Mouse (Mus musculus) midbrain, embryonic 10.5 days (tissue): ENCODE data around the gene Smurf2. TPM values are rescaled to one million over a fixed set of nuclear protein-coding genes. Genes with fewer than 3 reads are reported as not detected.

Experiments
- DNase-seq: peaks from one replicate; pipeline ENCODE4 v3.0.0-alpha.2; 2017; ENCODE audit warnings: low spot score
- H3K27ac ChIP-seq: fragments of 300-500 bp; sonication (generic); replicated peaks from 2 replicates; pipeline ENCODE4 v1.5.1; 2016; ENCODE audit warnings: mild to moderate bottlenecking
- H3K27me3 ChIP-seq: fragments of 300-500 bp; sonication (generic); 2 replicates; pipeline ENCODE4 v1.6.1; 2016; ENCODE audit warnings: low read depth, mild to moderate bottlenecking; ENCODE audit not compliant: poor library complexity, severe bottlenecking
- H3K36me3 ChIP-seq: fragments of 300-500 bp; sonication (generic); 2 replicates; pipeline ENCODE4 v1.6.1; 2016; ENCODE audit warnings: mild to moderate bottlenecking, moderate library complexity
- H3K4me1 ChIP-seq: fragments of 300-500 bp; sonication (generic); 2 replicates; pipeline ENCODE4 v1.6.1; 2016
- H3K4me3 ChIP-seq: fragments of 300-500 bp; sonication (generic); 2 replicates; pipeline ENCODE4 v1.5.1; 2016; ENCODE audit warnings: mild to moderate bottlenecking, moderate library complexity
- H3K9me3 ChIP-seq: fragments of 300-500 bp; sonication (generic); replicated peaks from 2 replicates; pipeline ENCODE4 v1.6.1; 2016; ENCODE audit warnings: mild to moderate bottlenecking
- WGBS: fragments of 180-500 bp; shearing (Covaris S2); methylation state at CpG from one replicate; pipeline ENCODE4 v1.1.7; 2016; 5-methylcytosine and 5-hydroxymethylcytosine counted together
- polyA plus RNA-seq: library from polyadenylated mRNA; unstranded; fragments of >200 nt; fragmentation: Nextera tagmentation; extraction: Ambion mirVana; gene quantifications from 2 replicates; pipeline ENCODE4 v1.2.1, GENCODE M21; 2016

The Smurf2 gene
- polyA plus RNA-seq, 1 experiment from 2014 or later, result 12.1 TPM

DNA sequence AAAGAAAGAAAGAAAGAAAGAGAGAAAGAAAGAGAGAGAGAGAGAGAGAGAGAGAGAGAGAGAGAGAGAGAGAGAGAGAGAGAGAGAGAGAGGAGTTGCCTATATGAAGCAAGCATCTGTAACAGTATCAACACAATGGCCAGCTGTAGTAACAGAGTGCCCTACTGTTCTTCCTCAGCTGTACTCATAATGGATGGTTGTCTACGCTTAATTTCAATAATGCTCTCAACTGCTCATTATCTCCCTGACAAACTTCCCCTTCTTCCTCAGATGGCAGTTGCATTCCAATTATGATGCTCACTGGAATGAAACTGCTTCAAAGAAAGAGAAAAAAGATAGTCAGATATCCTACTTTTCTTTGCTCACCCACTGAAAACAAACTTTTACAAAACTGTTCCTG, 36.9 kb downstream of the Smurf2 start:
- DNase-seq, result no peak
- WGBS, result 93% methylated on average over 1 of the region's 1 CpGs
- Histone ChIP-seq H3K4me3 (no peak overlapping the region), H3K27ac (no peak overlapping the region), H3K9me3 (no peaks in the 10 kb centered on the region), H3K4me1 (peaks cover 4% of the 10 kb centered on the region; the same call in 1 of the 2 replicates), H3K27me3 (no peaks in the 10 kb centered on the region), H3K36me3 (no peaks in the 10 kb centered on the region)

DNA sequence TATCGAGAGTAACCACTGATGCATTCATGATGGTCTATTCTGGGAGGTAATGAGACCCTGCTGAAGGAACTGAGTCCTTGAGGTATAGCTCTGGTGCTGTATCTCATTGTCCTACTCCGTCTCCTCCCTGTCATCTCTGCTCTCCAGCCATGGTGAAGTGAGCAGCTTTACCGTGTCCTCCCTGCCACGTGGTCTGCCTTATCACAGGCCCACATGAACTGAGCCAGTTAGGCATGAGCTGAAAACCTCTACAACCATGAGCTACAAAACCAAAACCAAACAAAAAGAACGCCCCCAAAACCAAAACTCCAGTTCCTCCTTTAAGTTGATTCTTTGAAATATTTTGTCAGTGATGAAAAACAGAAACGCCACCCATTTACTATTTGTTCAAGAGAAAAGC, 47.9 kb downstream of the Smurf2 start:
- no peaks in the 10 kb centered on the region for H3K27me3 ChIP-seq
- peaks cover 30% of the 10 kb centered on the region for H3K36me3 ChIP-seq
- 89% methylated on average over 6 of the region's 6 CpGs for WGBS
- H3K4me3 ChIP-seq, result no peak overlapping the region
- no peaks in the 10 kb centered on the region for H3K9me3 ChIP-seq
- DNase-seq, result no peak
- no peaks in the 10 kb centered on the region for H3K4me1 ChIP-seq
- no peak overlapping the region for H3K27ac ChIP-seq

DNA sequence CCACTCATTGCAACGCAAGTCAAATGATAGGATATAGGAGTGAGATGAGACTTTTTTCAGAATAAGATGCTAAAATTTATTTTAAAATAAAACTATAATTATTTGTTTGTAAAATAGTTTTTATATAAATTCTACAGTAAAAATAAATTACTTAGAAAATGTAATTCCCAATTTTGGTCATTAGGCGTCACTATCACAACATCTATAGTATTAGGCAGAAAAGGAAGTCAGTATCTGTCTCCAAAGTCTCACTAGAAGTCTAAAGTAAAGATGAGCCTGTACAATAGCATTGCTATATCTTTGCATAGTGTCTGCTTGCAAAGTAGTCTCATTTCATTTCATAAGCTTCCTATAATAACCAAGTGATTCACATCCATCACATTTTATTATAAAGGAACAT, 69.1 kb downstream of the Smurf2 start:
- Histone ChIP-seq H3K27ac (no peak overlapping the region), H3K36me3 (peaks cover 87% of the 10 kb centered on the region), H3K27me3 (no peaks in the 10 kb centered on the region), H3K9me3 (no peaks in the 10 kb centered on the region), H3K4me1 (no peaks in the 10 kb centered on the region), H3K4me3 (no peak overlapping the region)
- WGBS, result 66% methylated on average over 2 of the region's 2 CpGs
- DNase-seq, result no peak

DNA sequence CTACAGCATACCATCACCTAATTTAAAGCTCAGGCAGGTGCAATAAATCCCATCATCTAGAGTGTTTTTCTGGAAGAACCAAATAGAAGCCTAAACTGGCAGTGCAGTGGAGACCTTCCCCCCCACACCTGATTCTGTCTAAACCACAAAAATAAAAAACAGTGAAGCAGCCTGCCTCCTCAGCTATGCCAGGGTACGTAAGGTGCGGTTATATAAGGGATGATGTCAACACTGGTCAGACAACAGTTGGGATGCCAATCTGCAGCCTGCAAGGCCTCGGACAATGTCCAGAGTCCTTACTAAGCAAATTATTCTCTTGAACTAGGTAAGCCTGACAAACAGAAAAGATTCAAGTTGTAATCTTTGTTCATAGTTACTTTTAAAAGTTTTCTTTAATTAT, 78.5 kb downstream of the Smurf2 start:
- DNase-seq, result no peak
- H3K4me3 ChIP-seq, result no peak overlapping the region
- WGBS, result 97% methylated on average over 3 of the region's 3 CpGs
- no peaks in the 10 kb centered on the region for H3K4me1 ChIP-seq
- H3K27ac ChIP-seq, result no peak overlapping the region
- H3K9me3 ChIP-seq, result no peaks in the 10 kb centered on the region
- peaks cover 84% of the 10 kb centered on the region for H3K36me3 ChIP-seq
- H3K27me3 ChIP-seq, result no peaks in the 10 kb centered on the region

DNA sequence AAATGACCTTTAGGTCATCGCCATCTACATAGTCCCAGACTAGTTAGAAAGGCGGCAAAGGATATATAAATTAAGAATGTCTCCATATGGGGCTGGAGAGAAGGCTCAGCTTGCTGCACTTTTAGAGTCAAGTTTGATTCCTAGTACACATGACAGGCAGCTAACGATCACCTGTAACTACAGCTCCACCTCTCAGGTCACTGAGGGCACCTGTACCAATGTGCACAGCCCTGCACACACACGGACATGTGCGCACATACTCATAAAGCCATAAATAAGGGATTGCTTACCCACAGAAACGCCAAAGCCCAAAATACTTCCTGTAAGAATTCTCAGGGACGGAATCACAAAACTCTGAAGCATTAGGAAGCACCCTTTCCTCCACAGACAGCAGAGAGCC, 92.4 kb downstream of the Smurf2 start:
- Histone ChIP-seq H3K4me3 (no peak overlapping the region), H3K27ac (no peak overlapping the region), H3K4me1 (no peaks in the 10 kb centered on the region), H3K27me3 (no peaks in the 10 kb centered on the region), H3K9me3 (no peaks in the 10 kb centered on the region), H3K36me3 (peaks cover 95% of the 10 kb centered on the region)
- no peak for DNase-seq
- WGBS, result 95% methylated on average over 7 of the region's 7 CpGs

DNA sequence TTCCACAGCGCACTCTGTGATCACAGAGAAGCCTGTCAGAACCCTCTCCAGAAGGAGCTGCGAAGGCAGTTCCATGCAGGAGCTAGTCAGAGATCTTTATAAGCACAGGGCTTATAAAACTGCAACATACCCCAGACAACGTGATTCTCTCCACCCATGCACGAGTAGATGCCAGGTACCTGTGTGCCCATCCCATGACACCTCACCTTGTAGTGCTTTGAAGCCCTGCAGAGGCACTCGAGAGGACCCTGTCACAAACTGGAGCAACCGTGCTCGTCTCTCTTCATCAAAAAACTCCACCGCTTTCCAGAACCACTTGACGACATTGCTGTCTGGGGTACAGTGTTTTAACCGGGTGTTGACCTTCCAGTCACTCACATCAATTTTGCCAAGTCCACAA, 96.1 kb downstream of the Smurf2 start:
- no peak for DNase-seq
- Histone ChIP-seq H3K4me1 (no peaks in the 10 kb centered on the region), H3K36me3 (peaks cover 95% of the 10 kb centered on the region), H3K9me3 (no peaks in the 10 kb centered on the region), H3K27me3 (no peaks in the 10 kb centered on the region), H3K4me3 (no peak overlapping the region), H3K27ac (no peak overlapping the region)
- WGBS, result 94% methylated on average over 10 of the region's 10 CpGs

DNA sequence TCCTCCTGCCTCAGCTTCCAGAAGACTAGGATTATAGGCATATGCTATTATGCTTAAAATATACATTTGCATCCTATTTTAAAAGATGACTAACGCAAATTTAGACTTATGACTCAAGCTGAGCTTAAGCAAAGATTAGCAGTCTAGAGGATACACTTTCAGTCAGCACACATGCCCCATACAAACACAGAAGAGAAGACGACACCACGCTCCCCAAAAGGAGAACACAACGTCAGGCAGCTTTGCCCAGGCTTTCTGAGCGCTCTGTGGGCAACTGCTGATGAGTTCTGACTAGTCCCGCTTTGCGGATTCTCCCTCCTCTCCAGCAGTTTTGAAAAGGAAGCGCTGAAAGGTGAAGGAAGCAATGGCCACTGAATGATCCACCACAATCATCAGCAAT, 96.8 kb downstream of the Smurf2 start:
- DNase-seq, result no peak
- Histone ChIP-seq H3K9me3 (no peaks in the 10 kb centered on the region), H3K27me3 (no peaks in the 10 kb centered on the region), H3K27ac (no peak overlapping the region), H3K36me3 (peaks cover 95% of the 10 kb centered on the region), H3K4me3 (no peak overlapping the region), H3K4me1 (no peaks in the 10 kb centered on the region)
- WGBS, result 95% methylated on average over 8 of the region's 8 CpGs

DNA sequence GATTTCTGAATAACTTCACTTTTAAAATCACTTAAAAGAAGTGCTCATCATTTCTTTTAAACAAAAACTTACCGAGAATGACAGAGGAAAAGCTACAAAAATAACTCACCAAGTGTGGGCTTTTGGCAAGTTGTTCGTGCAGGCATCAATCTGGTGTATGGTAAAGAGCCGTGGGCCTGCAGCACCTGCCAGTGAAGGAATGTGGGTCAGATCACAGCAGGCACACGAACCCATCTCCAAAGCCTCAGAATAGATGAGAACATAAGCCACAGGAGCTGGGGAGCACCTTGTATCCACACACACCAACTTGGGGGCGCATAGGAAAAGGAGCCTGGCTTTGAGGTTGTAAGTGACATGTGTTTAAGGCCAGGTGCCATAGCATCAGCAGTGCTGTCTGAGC, 97.6 kb downstream of the Smurf2 start:
- no peak for DNase-seq
- H3K4me3 ChIP-seq, result no peak overlapping the region
- H3K36me3 ChIP-seq, result peaks cover 95% of the 10 kb centered on the region
- no peak overlapping the region for H3K27ac ChIP-seq
- no peaks in the 10 kb centered on the region for H3K27me3 ChIP-seq
- H3K9me3 ChIP-seq, result no peaks in the 10 kb centered on the region
- 89% methylated on average over 5 of the region's 5 CpGs for WGBS
- no peaks in the 10 kb centered on the region for H3K4me1 ChIP-seq

DNA sequence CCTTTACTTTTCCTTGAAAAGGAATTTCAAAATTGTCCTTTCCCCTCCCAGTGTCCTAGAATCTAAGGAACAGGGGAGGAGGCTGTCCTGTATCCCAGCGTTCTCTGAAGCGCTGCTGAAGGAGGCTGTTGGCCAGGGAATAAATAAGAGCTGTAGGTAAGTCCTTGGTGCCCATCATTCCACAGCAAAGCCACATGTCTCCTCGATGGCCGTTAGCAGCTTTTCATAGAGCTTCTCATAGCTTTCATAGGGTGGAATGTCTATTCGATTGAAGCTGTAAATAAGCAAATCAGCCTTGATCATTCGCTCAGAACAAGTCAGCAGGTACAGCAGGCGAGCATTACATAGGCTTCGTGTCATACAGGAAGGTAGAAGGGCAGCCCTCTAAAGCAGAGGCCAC, 98.0 kb downstream of the Smurf2 start:
- H3K27me3 ChIP-seq, result no peaks in the 10 kb centered on the region
- WGBS, result 92% methylated on average over 8 of the region's 8 CpGs
- no peaks in the 10 kb centered on the region for H3K4me1 ChIP-seq
- no peaks in the 10 kb centered on the region for H3K9me3 ChIP-seq
- no peak overlapping the region for H3K27ac ChIP-seq
- H3K36me3 ChIP-seq, result peaks cover 95% of the 10 kb centered on the region
- no peak for DNase-seq
- no peak overlapping the region for H3K4me3 ChIP-seq

DNA sequence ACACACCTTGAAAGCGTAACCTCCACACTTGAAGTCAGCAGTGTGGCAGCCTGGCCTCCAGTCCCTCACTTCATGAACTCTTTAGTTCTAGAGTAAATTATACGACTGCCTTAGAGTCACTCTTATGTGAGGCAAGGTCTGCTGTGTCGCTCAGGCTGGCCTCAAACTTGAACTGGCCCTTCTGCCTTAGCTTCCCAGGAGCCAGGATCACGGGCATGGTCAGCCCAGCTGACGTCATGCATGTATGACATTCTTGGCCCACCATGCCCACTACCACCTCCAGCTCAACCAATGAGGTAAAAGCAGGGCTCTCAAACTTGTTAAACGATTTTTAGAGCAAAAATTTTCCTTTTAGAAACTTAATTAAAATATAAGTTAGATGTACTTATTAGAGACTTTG, 99.1 kb downstream of the Smurf2 start:
- 90% methylated on average over 6 of the region's 6 CpGs for WGBS
- Histone ChIP-seq H3K36me3 (peaks cover 96% of the 10 kb centered on the region), H3K9me3 (no peaks in the 10 kb centered on the region)

DNA sequence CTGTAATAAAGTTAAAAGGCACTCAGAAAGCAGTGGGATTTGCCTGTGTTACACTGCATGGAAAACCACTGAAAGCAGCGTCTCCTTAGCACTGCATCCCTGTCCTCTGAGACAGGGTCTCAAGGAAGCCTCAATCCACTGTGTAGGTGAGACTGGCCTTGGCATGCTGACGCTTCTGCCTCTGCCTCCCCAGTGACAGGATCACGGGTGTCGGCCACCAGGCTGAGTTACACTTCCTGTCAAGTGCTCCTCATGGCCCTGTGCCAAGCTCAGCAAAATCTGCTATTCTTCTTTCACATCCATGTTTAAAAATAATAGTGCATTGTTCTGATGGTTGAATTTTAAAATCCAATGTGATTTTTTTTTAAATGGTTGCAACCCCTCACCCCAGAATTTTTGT, 99.5 kb downstream of the Smurf2 start:
- Histone ChIP-seq H3K27ac (no peak overlapping the region), H3K9me3 (no peaks in the 10 kb centered on the region), H3K27me3 (no peaks in the 10 kb centered on the region), H3K36me3 (peaks cover 96% of the 10 kb centered on the region), H3K4me3 (no peak overlapping the region), H3K4me1 (no peaks in the 10 kb centered on the region)
- WGBS, result 88% methylated on average over 4 of the region's 4 CpGs
- DNase-seq, result no peak

More for the DNA sequence above, 99.1 kb downstream of the Smurf2 start:
- DNase-seq, result no peak
- H3K27me3 ChIP-seq, result no peaks in the 10 kb centered on the region
- H3K4me3 ChIP-seq, result no peak overlapping the region
- no peaks in the 10 kb centered on the region for H3K4me1 ChIP-seq
- no peak overlapping the region for H3K27ac ChIP-seq

DNA sequence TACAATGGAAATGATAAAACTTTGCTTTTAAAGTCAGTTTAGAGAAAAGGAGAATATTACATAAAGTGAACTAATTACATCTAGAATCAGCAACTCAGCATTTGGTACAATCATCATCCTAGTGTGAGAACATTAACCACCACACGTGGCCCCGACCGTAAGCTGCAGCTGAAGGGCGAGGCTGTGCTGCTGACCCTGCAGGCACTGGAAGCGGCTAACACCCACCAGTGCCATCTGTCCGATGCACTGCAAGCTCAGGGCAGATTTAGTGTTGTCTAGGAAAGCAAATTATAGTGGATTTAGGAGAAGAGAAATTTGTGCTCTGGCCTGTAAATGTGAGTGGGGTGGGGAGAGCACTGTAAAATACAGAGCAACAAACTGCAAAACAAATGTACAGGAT, 100.3 kb downstream of the Smurf2 start:
- H3K9me3 ChIP-seq, result no peaks in the 10 kb centered on the region
- DNase-seq, result no peak
- no peak overlapping the region for H3K27ac ChIP-seq
- 85% methylated on average over 6 of the region's 6 CpGs for WGBS
- no peaks in the 10 kb centered on the region for H3K4me1 ChIP-seq
- no peaks in the 10 kb centered on the region for H3K27me3 ChIP-seq
- H3K4me3 ChIP-seq, result no peak overlapping the region
- H3K36me3 ChIP-seq, result peaks cover 97% of the 10 kb centered on the region

DNA sequence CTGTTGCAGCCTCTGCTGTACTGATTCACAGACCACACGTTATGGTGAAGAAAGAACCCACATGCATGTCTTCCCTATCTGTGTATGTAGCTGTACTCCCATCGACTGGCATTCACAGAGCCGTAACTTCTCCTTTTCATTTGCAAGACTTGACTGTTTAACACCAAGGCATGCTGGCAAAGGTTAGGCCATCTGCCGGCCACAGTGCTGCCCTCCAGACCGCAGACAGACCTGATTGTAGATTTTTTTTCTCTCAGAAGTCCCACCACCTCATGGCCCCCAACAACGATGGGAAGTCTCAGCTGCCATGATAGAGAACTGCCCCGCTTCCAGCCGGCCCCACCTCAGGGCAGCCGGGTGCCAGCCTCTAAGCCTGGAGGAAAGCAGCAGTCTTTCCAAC, 100.9 kb downstream of the Smurf2 start:
- DNase-seq, result no peak
- Histone ChIP-seq H3K27ac (no peak overlapping the region), H3K4me3 (no peak overlapping the region), H3K27me3 (no peaks in the 10 kb centered on the region), H3K9me3 (no peaks in the 10 kb centered on the region), H3K36me3 (peaks cover 97% of the 10 kb centered on the region), H3K4me1 (no peaks in the 10 kb centered on the region)
- 89% methylated on average over 9 of the region's 9 CpGs for WGBS

DNA sequence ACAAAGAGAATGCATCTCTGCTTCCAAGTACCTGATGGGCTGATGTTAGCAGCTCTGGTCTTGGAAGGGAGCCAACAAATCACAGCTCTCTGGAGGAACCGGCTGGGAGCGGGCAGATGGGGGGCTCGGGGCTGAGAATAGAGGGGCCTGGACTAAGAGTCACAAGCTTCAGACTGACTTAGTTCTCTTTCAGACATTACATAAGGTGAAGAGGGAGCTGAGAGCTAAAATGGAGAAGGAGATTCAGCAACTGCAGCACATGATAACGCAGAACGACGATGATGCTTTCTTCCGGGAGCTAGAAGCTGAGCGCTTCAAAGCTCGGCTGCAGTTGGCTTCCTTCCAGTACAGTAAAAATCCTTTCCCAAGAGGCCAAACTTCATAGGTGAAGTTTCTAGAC, 102.2 kb downstream of the Smurf2 start:
- no peaks in the 10 kb centered on the region for H3K4me1 ChIP-seq
- no peaks in the 10 kb centered on the region for H3K27me3 ChIP-seq
- no peak for DNase-seq
- no peaks in the 10 kb centered on the region for H3K9me3 ChIP-seq
- H3K4me3 ChIP-seq, result no peak overlapping the region
- no peak overlapping the region for H3K27ac ChIP-seq
- peaks cover 98% of the 10 kb centered on the region for H3K36me3 ChIP-seq
- 97% methylated on average over 9 of the region's 9 CpGs for WGBS
